Mouse (Mus musculus) C2C12 (cell line): ENCODE data around the gene Sept1. TPM values are rescaled to one million over a fixed set of nuclear protein-coding genes. Genes with fewer than 3 reads are reported as not detected.

Experiments used
- H3K27me3 ChIP-seq: one replicate; pipeline ENCODE4 v1.6.1; 2011; ENCODE audit not compliant: control insufficient read depth, insufficient read depth, insufficient read length
- H3K36me3 ChIP-seq: one replicate; pipeline ENCODE4 v1.6.1; 2011; ENCODE audit not compliant: control insufficient read depth, insufficient read depth
- H3K4me3 ChIP-seq: one replicate; pipeline ENCODE4 v1.5.1; 2011; ENCODE audit warnings: mild to moderate bottlenecking, control low read depth; ENCODE audit not compliant: poor library complexity, insufficient read depth, severe bottlenecking
- H3K79me2 ChIP-seq: one replicate; pipeline ENCODE4 v1.6.1; 2011; ENCODE audit not compliant: control insufficient read depth, insufficient read depth
- H3K79me3 ChIP-seq: one replicate; pipeline ENCODE4 v1.6.1; 2011; ENCODE audit warnings: low read depth, control low read depth
- H3ac ChIP-seq: one replicate; pipeline ENCODE3; 2011; ENCODE audit warnings: low read depth; ENCODE audit not compliant: control insufficient read depth, insufficient read length
- CEBPB ChIP-seq: IDR thresholded peaks from one replicate; pipeline ENCODE4 v1.6.1; 2011; ENCODE audit warnings: low read depth, mild to moderate bottlenecking, control low read depth, moderate library complexity
- CTCF ChIP-seq: IDR thresholded peaks from one replicate; pipeline ENCODE4 v1.5.1; 2011; ENCODE audit not compliant: control insufficient read depth, insufficient read depth, insufficient read length
- FOSL1 ChIP-seq: IDR thresholded peaks from one replicate; pipeline ENCODE4 v1.8.0; 2011; ENCODE audit warnings: mild to moderate bottlenecking, low read length; ENCODE audit not compliant: poor library complexity, insufficient read depth, severe bottlenecking
- MAX ChIP-seq: IDR thresholded peaks from one replicate; pipeline ENCODE4 v1.6.1; 2011; ENCODE audit warnings: mild to moderate bottlenecking, control low read depth
- MYOD1 ChIP-seq: IDR thresholded peaks from one replicate; pipeline ENCODE4 v1.6.1; 2011; ENCODE audit warnings: low read depth; ENCODE audit not compliant: control insufficient read depth, insufficient read length
- MYOG ChIP-seq: IDR thresholded peaks from one replicate; pipeline ENCODE4 v1.6.1; 2011; ENCODE audit not compliant: control insufficient read depth, insufficient read length; ENCODE audit errors: extremely low read depth
- USF1 ChIP-seq: IDR thresholded peaks from one replicate; pipeline ENCODE4 v1.6.1; 2011; ENCODE audit warnings: low read depth, mild to moderate bottlenecking, control low read depth, moderate library complexity
- polyA plus RNA-seq: library from polyadenylated mRNA; unstranded; fragments of >200 nt; fragmentation: generic; extraction: Trizol; gene quantifications from one replicate; pipeline ENCODE4 v1.2.1, GENCODE M21; 2012; ENCODE audit warnings: missing spikeins

Gene Sept1
- polyA plus RNA-seq, 1 experiment = 1.7 TPM

DNA sequence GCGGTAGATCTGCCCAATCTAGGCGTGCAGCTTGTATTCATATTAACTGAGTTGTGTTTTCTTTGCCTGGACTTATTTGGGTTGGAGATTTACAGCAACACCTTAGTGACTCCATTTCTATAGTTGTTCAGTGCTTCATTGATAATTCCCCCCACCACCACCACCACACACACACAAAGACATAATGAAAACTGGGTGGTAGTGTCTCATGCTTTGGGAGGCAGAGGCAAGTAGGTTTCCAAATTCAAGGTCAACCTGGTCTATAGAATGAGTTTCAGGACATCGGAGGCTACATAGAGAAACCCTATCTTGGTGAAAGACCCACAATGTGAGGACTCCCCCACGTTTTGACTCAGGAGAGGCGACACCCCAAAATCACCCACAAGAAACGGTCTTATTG lies 8.3 kb downstream of the Sept1 start:
- Histone ChIP-seq H3K79me2 (no peaks in the 10 kb centered on the region), H3ac (no peak overlapping the region), H3K36me3 (no peaks in the 10 kb centered on the region), H3K4me3 (no peak overlapping the region), H3K27me3 (no peaks in the 10 kb centered on the region), H3K79me3 (no peaks in the 10 kb centered on the region)
- TF ChIP-seq MYOG (no peak), MAX (no peak)

DNA sequence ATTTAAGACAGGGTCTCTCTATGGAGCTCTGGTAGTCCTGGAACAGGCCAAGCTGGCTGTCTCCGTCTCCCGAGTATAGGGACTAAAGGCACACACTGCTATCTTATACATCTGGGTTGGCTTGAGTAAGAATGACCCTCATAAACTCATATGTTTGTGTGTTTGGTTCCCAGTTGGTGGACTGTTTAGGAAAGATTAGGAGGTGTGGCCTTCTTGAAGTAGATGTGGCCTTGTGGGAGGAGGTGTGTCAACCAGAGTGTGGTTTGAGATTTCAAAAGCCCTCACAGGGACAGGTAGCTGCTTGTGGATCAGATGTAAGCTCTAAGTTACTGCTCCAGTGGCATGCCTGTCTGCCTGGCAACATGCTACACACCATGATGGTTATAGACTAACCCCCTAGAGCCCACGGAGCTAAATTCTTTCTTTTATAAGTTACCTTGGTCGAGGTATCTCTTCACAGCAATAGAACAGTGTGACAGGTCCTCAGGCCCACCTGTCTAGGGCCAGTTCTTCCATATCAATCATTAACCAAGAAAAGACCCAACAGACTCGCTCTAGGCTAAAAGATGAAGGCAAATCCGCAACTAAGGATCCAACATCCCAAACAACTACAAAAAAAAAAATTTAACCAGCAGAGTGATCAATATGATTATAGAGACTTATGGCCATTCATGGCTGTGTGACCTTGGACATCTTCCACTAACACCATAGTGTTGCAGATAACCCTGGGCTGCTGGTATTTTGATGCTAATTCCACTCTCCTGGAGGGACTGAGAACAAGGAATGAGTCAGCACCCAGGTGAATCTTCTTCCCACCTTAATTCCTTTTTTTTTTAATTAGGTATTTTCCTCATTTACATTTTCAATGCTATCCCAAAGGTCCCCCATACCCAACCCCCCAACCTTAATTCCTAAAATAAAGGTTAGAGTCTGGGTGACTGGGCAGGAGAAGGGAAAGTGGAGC lies 9.1 kb downstream of the Sept1 start:
- H3K79me3 ChIP-seq = no peaks in the 10 kb centered on the region
- H3K79me2 ChIP-seq = no peaks in the 10 kb centered on the region
- TF ChIP-seq MYOD1 (no peak), MYOG (no peak), USF1 (no peak), CTCF (no peak)
- no peaks in the 10 kb centered on the region for H3K36me3 ChIP-seq
- no peak overlapping the region for H3ac ChIP-seq
- H3K4me3 ChIP-seq = no peak overlapping the region
- no peaks in the 10 kb centered on the region for H3K27me3 ChIP-seq

DNA sequence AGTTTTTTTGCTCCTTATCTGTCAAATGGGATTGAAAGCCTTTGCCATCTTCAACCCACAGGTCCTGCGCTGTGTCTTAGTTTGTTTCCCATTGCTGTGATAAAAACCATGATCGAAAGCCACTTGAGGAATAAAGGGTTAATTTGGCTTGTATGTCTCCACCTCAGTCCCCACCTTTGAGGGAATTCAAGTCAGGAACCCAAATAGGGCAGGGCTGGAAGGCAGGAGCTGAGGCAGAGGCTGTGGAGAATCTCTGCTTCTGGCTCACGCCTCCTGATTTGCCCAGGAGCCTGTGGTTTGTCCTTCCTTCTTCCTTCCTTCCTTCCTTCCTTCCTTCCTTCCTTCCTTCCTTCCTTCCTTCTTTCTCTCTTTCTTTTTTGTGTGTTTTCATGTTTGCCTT lies 9.8 kb downstream of the Sept1 start:
- Histone ChIP-seq H3K27me3 (no peaks in the 10 kb centered on the region), H3ac (no peak overlapping the region), H3K79me2 (no peaks in the 10 kb centered on the region), H3K79me3 (no peaks in the 10 kb centered on the region), H3K4me3 (no peak overlapping the region), H3K36me3 (no peaks in the 10 kb centered on the region)
- TF ChIP-seq FOSL1 (no peak), MYOG (no peak), MAX (no peak), CEBPB (no peak), USF1 (no peak), MYOD1 (no peak)

DNA sequence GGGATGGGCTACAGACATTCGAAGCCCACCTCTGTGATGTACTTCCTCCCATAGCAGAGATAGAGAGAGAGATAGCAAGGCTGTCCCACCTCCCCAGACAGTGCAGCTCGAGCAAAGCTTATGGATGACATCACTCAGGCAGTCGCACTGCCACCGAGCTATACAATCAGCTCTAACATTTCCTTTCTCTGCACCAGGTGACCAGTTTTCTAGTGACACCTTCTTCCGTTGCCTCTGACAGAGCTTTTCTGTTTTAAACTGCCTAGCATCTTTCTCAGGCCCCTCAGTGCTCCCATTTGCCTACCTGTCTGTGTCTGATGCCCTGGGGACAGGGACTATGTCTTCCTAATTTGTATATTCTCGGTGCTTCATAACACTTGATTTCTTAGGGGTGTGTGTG lies 12.5 kb downstream of the Sept1 start:
- Histone ChIP-seq H3K79me3 (no peaks in the 10 kb centered on the region), H3K36me3 (no peaks in the 10 kb centered on the region), H3K79me2 (no peaks in the 10 kb centered on the region), H3K4me3 (no peak overlapping the region), H3K27me3 (no peaks in the 10 kb centered on the region), H3ac (no peak overlapping the region)
- TF ChIP-seq MYOD1 = no peak
- no peak for TF ChIP-seq MAX
- no peak for TF ChIP-seq MYOG
- no peak for TF ChIP-seq USF1
- TF ChIP-seq CTCF = no peak
- TF ChIP-seq CEBPB = no peak
- TF ChIP-seq FOSL1 = no peak

DNA sequence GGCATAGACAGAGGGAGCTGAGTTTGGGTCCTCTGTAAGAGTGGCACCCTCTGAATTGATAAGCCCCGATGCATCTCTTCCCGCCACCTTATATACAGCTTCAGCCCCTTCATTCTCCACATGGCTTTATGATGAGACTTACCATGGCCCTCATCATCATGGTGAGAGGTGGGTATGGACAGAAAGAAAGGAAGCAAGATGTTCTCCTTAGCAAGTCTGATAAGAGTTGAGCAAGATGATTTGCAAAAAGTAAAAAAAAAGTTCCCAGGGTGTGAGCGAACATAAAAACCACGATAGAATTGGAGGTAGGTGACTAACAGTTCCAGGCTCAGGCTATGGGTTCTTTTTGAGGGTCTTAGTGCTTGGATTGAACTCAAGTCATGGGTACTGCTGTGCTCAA lies 14.3 kb downstream of the Sept1 start:
- no peak for TF ChIP-seq CEBPB
- TF ChIP-seq MYOD1 = no peak
- no peak for TF ChIP-seq MYOG
- TF ChIP-seq CTCF = no peak
- no peak for TF ChIP-seq USF1
- no peak for TF ChIP-seq FOSL1
- TF ChIP-seq MAX = no peak
- no peaks in the 10 kb centered on the region for H3K36me3 ChIP-seq
- no peaks in the 10 kb centered on the region for H3K27me3 ChIP-seq
- H3K79me3 ChIP-seq = no peaks in the 10 kb centered on the region
- no peaks in the 10 kb centered on the region for H3K79me2 ChIP-seq
- H3ac ChIP-seq = no peak overlapping the region
- H3K4me3 ChIP-seq = no peak overlapping the region
